Mouse (Mus musculus): ENCODE results near the gene Immt.
"Not testable (repeated sequence)": the region's sequence is repeated elsewhere in the genome, so short reads cannot be mapped to it uniquely, and the experiment has no call there.

Gene Immt

GRCm38 (mm10) chr6:71846906-71847305 is 15.8 kb downstream of the Immt start:
- not testable (repeated sequence) for DNase-seq

DNA sequence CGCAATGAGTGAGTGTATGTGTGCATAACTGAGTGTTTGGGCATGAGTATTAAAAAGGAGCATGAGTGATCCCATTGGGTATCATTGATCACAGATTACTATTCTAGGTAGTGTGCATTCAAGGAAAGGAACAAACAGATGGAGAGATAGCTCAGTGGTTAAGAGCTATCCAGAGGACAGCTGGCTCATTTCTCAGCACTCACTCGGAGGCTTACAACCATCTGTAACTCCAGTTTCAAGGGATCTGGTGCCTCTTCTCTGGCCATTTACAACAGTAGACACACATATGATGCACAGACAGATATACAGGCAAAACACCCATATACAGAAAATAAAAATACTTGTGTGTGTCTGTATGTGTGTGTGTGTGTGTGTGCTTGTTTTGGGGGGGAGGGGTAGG is 36.6 kb downstream of the Immt start:
- DNase-seq, result no peak

DNA sequence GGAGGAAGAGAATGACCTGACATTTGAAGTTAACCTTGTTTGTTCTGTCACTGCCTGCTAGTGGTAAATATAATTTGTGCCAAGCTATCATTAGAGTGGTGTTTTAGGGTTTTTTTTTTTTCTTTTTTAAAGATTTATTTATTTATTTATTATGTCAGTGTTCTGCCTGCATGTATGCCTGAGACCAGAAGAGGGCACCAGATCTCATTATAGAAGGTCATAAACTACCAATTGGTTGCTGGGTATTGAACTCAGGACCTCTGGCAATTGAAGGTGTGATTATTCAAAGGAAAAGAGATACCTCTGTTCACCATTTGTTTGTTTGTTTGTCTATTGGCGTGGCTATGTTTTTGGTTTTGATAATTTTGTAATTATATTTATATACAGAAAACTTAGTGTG is 37.7 kb downstream of the Immt start:
- no peak for DNase-seq

- no peak for DNase-seq
These were observed 40.3 kb downstream of the Immt start for GRCm38 (mm10) chr6:71871396-71871795.

- DNase-seq, result no peak
These were observed 47.0 kb downstream of the Immt start for GRCm38 (mm10) chr6:71877965-71878760.

- DNase-seq, result no peak
These were observed 62.1 kb downstream of the Immt start for GRCm38 (mm10) chr6:71893263-71893662.

DNA sequence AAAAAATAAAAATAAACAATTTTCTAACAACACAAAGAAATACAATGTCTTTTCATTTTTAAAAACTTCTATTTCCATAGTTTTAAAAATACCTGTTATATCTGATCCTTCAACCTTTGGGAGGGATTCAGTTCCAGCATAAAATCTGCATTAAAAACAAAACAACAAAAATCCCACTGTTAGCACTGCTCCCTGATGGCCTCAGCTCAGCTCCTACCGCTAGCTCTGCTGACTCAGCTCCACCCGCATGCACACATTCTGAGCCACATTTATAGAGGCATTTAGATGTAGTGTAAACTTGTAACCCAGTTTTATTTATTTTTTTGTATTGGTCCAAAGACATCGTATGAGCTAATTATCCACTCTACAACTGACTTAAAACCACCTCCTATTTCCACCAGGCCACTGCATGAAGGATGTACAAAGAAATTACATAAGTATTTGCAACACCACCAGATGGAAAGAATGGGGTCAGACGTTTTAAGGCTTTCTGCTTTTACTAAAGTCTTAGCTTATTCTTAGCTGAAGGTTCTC is 76.6 kb downstream of the Immt start:
- DNase-seq, result no peak

DNA sequence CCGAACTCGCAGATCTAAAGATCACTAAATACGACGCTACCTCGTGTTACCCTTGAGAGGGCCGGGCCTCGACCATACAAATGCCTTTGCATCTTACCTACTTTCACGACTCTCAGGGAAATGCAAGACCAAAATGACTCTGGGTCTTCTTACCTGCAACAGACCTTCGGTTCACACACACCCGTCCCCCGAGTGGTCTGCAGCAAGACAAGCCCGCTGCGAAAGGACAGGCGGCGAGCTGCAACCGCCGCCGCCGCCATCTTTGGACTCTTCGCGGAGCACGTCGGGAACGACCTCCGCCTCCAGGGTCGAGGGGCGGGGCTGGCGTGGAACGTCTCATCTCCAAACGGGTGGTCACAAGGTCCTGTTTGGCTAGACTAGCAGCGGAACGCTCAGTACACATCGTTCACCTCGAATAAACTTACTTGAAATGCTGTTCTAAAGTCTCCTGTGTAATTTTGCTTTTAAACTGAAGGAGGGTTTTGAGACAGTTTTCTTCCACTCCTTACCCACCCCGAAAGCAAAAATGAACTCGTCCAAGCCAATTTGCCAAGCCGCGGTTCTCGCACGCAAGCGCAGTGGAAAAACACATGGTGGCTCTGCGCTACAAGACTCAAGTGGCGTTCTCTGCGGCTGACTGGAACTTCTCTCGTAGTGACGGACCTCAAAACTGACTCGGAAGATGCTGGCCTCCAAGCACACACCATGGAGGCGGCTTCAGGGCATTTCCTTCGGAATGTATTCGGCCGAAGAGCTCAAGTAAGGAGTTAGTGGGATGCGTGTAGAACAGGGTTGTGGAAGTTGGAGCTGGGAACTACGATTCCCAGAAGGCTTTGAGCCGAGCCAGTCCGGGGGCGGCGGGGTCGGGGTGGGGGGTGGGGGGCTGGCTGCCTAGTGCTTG is 77.6 kb downstream of the Immt start, which contains the start of the genes Ptcd3 and Polr1a:
TSS of gene Ptcd3 (minus strand) at position 270 of the 901 bp plus-strand sequence.
TSS of gene Polr1a (plus strand) at position 573 of the 901 bp plus-strand sequence.
- DNase-seq, result peak; percentile 94

GRCm38 (mm10) chr6:71909384-71909783 is 78.3 kb downstream of the Immt start:
- DNase-seq, result no peak

GRCm38 (mm10) chr6:71909840-71910239 is 78.7 kb downstream of the Immt start:
- no peak for DNase-seq

- DNase-seq, result no peak
These were observed 80.7 kb downstream of the Immt start for GRCm38 (mm10) chr6:71911686-71912450.

DNA sequence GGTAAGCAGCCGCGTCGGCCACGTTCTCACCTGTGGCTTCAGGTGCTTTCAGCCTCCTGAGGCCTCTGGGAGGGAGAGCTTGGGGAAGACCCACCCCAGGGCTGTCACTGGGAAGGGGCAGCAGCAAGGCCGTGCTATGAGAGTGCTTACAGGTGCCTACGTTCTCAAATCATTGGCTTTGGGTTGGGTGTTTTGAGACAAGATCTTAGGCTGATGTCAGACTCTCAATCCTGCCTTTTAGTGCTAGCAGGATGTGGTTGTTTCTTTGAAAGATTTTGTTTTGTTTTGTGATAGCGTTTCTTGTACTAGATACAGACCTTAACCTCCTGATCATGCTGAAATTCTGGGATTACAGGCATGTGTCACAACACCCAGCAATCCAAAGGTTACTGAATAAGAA is 89.6 kb downstream of the Immt start:
- DNase-seq, result no peak

GRCm38 (mm10) chr6:71925233-71925632 is 94.1 kb downstream of the Immt start:
- DNase-seq, result not testable (repeated sequence)
